Mouse (Mus musculus) limb, embryonic 12.5 days (tissue): ENCODE results near the gene Rbm39. TPM values are rescaled to one million over a fixed set of nuclear protein-coding genes. Genes with fewer than 3 reads are reported as not detected.

Source experiments
- polyA plus RNA-seq: library from polyadenylated mRNA; unstranded; fragments of >200 nt; fragmentation: Nextera tagmentation; extraction: Ambion mirVana; gene quantifications from 2 replicates; pipeline ENCODE4 v1.2.1, GENCODE M21; 2016

Gene Rbm39
- polyA plus RNA-seq, 1 experiment from 2014 or later: 825 TPM

Other genes with a start within 250 kb of the Rbm39 start
- 64.8 and 66.9 TPM in 2 replicates for gene Uqcc1, start 249.9 kb downstream of the Rbm39 start, polyA plus RNA-seq
- 0.40 and 0.72 TPM in 2 replicates for gene Gm15557, start 239.5 kb downstream of the Rbm39 start, polyA plus RNA-seq
- 59.4 and 66.1 TPM in 2 replicates for gene Gdf5, start 234.9 kb downstream of the Rbm39 start, polyA plus RNA-seq
- 35.1 and 40.6 TPM in 2 replicates for gene Cep250, start 223.8 kb downstream of the Rbm39 start, polyA plus RNA-seq
- 1.5 TPM in 2 replicates for gene 6430550D23Rik, start 172.3 kb downstream of the Rbm39 start, polyA plus RNA-seq
- gene Ergic3, start 172.2 kb downstream of the Rbm39 start, polyA plus RNA-seq: 184 and 185 TPM in 2 replicates
- 0.22 TPM in 1 of 2 replicates, not detected in the other for gene Fer1l4, start 127.3 kb downstream of the Rbm39 start, polyA plus RNA-seq
- 6.4 and 6.9 TPM in 2 replicates for gene Spag4, start 115.1 kb downstream of the Rbm39 start, polyA plus RNA-seq
- gene Cpne1, start 68.3 kb downstream of the Rbm39 start, polyA plus RNA-seq: 73.9 TPM in 2 replicates
- gene Rbm12, start 68.3 kb downstream of the Rbm39 start, polyA plus RNA-seq: 38.0 and 51.8 TPM in 2 replicates
- gene Gm28036, start 53.1 kb downstream of the Rbm39 start, polyA plus RNA-seq: 16.8 and 22.0 TPM in 2 replicates
- gene Romo1, start 36.2 kb downstream of the Rbm39 start, polyA plus RNA-seq: 447 and 463 TPM in 2 replicates
- gene Nfs1, start 36.1 kb downstream of the Rbm39 start, polyA plus RNA-seq: 32.9 and 33.7 TPM in 2 replicates
- gene Phf20, start 16.2 kb upstream of the Rbm39 start, polyA plus RNA-seq: 84.3 and 88.3 TPM in 2 replicates
- 4.7 and 5.2 TPM in 2 replicates for gene Cnbd2, start 132.1 kb upstream of the Rbm39 start, polyA plus RNA-seq
- 88.7 and 106 TPM in 2 replicates for gene Scand1, start 132.5 kb upstream of the Rbm39 start, polyA plus RNA-seq
- 2.5 and 2.6 TPM in 2 replicates for gene Epb41l1, start 240.7 kb upstream of the Rbm39 start, polyA plus RNA-seq